Mouse (Mus musculus): Measurements from ENCODE around the gene Coa7.

- TF ChIP-seq CTCF (IDR thresholded peaks at IDR 0.05; ENCODE audit: low read depth) (no peak), EP300 (IDR thresholded peaks at IDR 0.05; ENCODE audit: low read depth) (no peak)
Observed at GRCm38 (mm10) chr4:108348256-108348875, 20.4 kb downstream of the Coa7 start.
